Mouse (Mus musculus): Measurements from ENCODE around the gene Trnt1.

Gene Trnt1

DNA sequence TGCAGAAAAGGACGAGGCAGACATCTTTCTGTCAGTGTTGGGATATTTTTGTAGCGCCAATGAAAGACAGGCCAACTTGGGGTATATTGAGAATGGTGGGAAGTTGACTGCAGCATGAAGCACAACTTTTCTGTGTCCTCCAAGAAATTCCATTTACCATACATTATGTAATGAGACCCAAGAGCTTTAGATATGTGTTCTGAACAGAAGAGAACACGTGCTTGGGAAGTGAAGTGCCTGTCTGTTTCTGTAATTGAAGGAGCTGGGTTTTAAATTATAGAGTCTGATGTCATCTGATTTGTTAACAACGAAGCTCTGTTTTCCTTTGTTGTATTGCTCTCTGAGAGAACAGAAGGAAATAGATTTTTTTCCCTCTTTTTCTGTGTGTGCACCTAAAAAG, 1.1 kb downstream of the Trnt1 start:
- DNase-seq (ENCODE audit: low read depth in 2 of 2, low spot score in 2 of 2) = no peak

- no peak for DNase-seq (ENCODE audit: low read depth in 2 of 2, low spot score in 2 of 2)
These were observed 18.2 kb downstream of the Trnt1 start for GRCm38 (mm10) chr6:106787138-106787537.

DNA sequence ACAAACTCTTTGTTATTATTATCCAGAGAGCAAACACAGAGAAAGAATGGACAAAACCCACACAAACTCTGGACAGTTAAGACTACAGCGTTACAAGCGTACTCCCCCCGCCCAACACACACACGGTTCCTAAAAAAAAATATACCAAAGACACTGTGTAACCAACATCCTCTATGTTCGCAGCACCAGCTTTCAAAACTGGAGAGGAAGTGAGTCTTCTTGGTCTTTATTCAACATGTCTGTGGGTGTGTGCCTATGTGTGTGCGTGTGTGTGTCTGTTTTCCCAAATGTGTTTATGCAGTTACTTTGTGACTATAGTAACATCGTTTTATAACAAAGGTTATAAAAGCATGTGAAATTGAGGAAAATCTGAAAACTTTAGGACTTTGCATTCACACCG, 22.5 kb downstream of the Trnt1 start:
- DNase-seq (ENCODE audit: low read depth in 2 of 2, low spot score in 2 of 2) = no peak

DNA sequence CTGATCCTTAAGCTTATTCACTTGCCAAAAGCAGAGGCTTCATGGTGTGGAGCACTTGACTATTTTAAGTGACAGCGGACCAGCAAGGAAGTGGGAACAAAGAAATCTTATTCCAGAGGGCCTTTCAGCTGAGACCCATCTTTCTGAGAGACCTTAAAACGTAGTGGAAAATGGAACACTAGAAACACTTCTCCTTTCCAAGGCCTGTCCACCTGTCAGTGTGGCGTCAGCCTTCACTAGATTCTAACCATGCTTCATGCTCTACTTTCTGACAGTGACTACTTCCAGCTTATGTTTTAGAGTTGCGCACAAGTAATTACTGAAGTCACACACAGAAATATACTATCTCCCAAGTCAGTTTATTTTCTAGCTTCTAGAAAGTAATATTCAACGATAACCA, 23.6 kb downstream of the Trnt1 start:
- DNase-seq (ENCODE audit: low read depth in 2 of 2, low spot score in 2 of 2) = no peak

- no peak for DNase-seq (ENCODE audit: low read depth in 2 of 2, low spot score in 2 of 2)
These were observed 24.2 kb downstream of the Trnt1 start for GRCm38 (mm10) chr6:106793088-106793487.

DNA sequence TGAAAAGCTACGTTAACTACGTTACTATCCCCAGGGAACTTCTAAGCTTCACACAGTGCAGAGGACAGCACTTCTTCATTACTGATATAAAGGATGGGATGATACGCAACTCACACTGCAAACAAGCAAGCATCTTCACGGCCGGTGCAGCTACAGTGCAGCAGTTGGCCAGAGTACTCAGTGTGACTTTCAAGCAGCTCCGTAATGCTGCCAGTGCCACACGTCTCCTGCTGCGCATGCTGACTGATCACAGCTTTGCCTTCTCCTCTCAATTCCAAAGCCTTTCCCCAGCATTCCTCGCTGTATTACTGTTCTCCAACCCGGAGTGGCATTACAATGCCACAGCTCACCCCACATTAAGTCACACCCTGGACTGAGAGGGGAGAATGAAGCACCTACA, 24.7 kb downstream of the Trnt1 start:
- no peak for DNase-seq (ENCODE audit: low read depth in 2 of 2, low spot score in 2 of 2)

DNA sequence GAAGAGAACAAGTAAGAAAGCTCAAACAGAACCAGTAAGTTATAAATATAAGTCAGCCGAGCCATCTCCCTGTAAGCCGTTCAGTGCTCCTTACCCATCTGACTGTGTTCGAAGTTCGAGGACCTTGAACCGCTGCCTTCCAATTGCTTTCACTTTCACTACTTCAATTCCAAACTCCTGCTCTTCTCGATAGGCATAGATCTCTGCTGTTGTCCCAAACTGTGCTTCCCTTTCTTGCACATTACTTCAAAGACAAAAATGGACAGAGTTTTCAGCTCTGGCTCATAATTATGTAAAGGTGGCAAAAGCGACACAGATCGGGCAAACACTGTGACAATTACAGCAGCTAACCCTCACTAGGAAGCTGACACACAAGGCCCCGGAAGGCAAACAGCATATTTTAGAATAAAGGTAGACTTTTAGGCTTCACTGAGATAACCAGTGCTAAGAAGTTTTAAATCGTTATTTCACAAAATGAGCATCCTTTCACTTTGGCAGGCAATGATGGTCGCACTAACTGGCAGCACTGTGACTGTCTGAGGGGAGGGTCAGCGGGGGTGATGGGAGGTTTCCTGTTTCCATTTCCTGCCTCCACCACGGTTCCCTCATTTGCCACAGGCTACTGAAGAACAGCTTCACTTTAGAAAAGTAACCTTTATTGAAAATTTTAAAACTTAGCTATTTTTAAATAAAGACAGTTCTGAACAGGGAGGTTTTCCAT, 25.3 kb downstream of the Trnt1 start:
- DNase-seq (ENCODE audit: low read depth in 2 of 2, low spot score in 2 of 2) = no peak

DNA sequence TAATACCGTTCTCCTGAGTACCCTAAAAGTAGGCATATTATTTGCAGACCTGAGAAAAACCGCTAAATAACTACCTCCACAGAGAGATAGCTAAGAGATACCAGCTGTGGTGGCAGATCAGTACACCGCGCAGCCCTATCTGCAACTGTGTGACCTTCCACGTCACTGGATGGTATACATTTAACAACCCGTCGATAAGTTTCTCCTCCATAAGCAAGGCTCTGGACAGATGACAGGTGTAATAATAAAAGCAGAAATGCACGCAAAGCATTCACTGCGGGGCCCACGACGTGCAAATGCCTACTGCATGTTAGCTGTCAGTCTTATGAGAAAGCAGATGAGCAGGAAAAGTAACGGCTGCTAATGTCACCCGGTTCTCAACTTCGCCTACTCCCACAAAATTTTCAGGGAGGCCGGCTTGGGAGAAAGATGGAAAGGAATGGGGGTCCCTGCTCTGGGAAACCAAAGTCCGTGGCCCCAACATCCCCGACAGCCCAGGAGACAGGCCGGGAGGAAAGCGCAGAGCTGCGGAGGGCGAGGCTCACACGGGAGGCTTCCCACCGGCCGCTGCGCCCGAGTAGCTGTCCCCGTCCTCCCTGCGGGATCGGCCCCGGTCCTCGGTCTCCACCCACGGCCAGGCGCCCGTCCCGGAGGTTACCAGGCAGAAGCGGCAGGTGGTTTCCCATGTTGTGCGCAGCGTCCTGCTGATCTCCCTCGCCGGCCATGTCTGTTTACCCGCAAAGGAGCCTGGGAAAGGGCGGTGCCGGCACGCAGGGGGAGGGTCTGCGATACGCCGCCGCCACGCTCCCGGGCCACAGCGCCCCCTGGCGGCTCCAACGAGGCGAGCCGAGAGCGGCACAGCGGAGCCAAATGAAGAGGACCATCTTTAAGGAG, 30.7 kb downstream of the Trnt1 start, which contains the start of gene Crbn:
Gene Crbn (minus strand): TSS at position 745 of the 894 bp plus-strand sequence.
- peak; percentile 91 to 92 for DNase-seq (ENCODE audit: low read depth in 2 of 2, low spot score in 2 of 2)

GRCm38 (mm10) chr6:106800227-106800557, 31.3 kb downstream of the Trnt1 start:
- no peak for DNase-seq (ENCODE audit: low read depth in 2 of 2, low spot score in 2 of 2)

DNA sequence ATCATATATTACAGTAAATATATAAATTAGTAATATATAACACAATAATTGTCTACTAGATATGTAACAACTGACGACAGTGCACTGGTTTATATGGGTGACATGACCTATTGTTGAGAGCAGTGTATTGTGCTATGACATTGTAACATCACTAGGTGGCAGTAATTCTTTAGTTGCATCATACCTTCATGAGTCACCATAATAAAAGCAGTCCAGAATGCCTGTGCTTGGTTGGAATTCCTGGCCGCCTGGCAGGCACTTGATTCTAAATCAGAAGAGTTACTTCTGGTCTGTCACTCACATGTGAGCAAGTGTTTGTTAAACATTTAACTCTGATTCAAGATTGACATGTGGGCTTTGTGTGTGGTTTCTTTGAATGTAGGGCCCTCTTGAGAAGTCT, 36.0 kb downstream of the Trnt1 start:
- no peak for DNase-seq (ENCODE audit: low read depth in 2 of 2, low spot score in 2 of 2)

- no peak for DNase-seq (ENCODE audit: low read depth in 2 of 2, low spot score in 2 of 2)
These were observed 40.2 kb downstream of the Trnt1 start for GRCm38 (mm10) chr6:106809161-106809560.

DNA sequence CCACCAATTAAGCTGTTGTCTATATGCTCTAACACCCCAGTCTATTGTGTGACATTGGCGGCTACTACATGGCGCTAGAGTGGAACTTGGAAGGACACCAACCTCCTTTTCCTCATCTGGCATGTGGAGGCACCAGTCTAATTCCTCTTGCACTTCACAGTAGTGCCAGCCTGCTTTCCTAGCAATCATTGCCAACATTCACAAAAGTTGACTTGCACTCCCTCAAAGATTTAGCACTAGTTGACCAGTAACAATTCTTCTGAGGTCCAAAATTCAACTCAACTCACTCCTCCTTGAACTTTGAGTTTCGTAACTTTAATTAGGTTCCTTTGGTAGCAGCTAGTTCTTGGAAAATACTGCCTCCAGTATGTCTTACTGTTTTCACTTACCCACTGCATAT, 41.8 kb downstream of the Trnt1 start:
- no peak for DNase-seq (ENCODE audit: low read depth in 2 of 2, low spot score in 2 of 2)

- no peak for DNase-seq (ENCODE audit: low read depth in 2 of 2, low spot score in 2 of 2)
These were observed 50.3 kb downstream of the Trnt1 start for GRCm38 (mm10) chr6:106819246-106819645.

GRCm38 (mm10) chr6:106819906-106820305, 51.0 kb downstream of the Trnt1 start:
- no peak for DNase-seq (ENCODE audit: low read depth in 2 of 2, low spot score in 2 of 2)

- DNase-seq (ENCODE audit: low read depth in 2 of 2, low spot score in 2 of 2) = no peak
These were observed 51.6 kb downstream of the Trnt1 start for GRCm38 (mm10) chr6:106820566-106820965.

GRCm38 (mm10) chr6:106822329-106822728, 53.4 kb downstream of the Trnt1 start:
- no peak for DNase-seq (ENCODE audit: low read depth in 2 of 2, low spot score in 2 of 2)

Measured in CD8-positive naive resting alpha-beta T cell, adult 2 months (primary cell).